Mouse (Mus musculus) right cerebral cortex, postnatal 36 days (tissue): Measurements from ENCODE around the gene Tex13c1.

Experiments used
- DNase-seq, 2 experiments: peaks; one replicate each; pipeline ENCODE4 v3.0.0; 2022; ENCODE audit warnings: low spot score in 2 of 2, mixed read lengths in 1 of 2

Gene Tex13c1

GRCm38 (mm10) chrX:43590860-43591259, at the start of gene Tex13c1:
TSS of gene Tex13c1 (plus strand) at chrX:43591160.
- no peak for DNase-seq
